Mouse (Mus musculus) urinary bladder, postnatal 36 days (tissue): ENCODE results near the gene Asb8.
A peak's percentile ranks its signal among the peaks of the same experiment; 100 is the strongest.

ENCODE experiments used
- DNase-seq, 2 experiments: peaks; one replicate each; pipeline ENCODE4 v3.0.0; 2022; ENCODE audit warnings: low spot score in 2 of 2, mixed read lengths in 1 of 2

The Asb8 gene

GRCm38 (mm10) chr15:98116287-98116686 is 49.1 kb downstream of the Asb8 start:
- DNase-seq, result no peak

GRCm38 (mm10) chr15:98115779-98116163 is 49.7 kb downstream of the Asb8 start:
- no peak for DNase-seq

GRCm38 (mm10) chr15:98114852-98115778 is 50.3 kb downstream of the Asb8 start:
- DNase-seq, result no peak

- no peak for DNase-seq
Measured at GRCm38 (mm10) chr15:98114098-98114851, 51.1 kb downstream of the Asb8 start.

GRCm38 (mm10) chr15:98111791-98112190 is 53.6 kb downstream of the Asb8 start:
- no peak for DNase-seq

GRCm38 (mm10) chr15:98108297-98109152 is 56.9 kb downstream of the Asb8 start:
- DNase-seq, result peak; percentile 78 to 86

GRCm38 (mm10) chr15:98107703-98108296 is 57.6 kb downstream of the Asb8 start:
- DNase-seq, result no peak

GRCm38 (mm10) chr15:98107230-98107629 is 58.2 kb downstream of the Asb8 start:
- no peak for DNase-seq

- DNase-seq, result no peak
Measured at GRCm38 (mm10) chr15:98106506-98106905, 58.9 kb downstream of the Asb8 start.

GRCm38 (mm10) chr15:98102401-98102800 is 63.0 kb downstream of the Asb8 start:
- DNase-seq, result no peak

- no peak for DNase-seq
Measured at GRCm38 (mm10) chr15:98098519-98098918, 66.9 kb downstream of the Asb8 start.

GRCm38 (mm10) chr15:98096957-98097356 is 68.5 kb downstream of the Asb8 start:
- DNase-seq, result no peak

- no peak for DNase-seq
Measured at GRCm38 (mm10) chr15:98094905-98095304, 70.5 kb downstream of the Asb8 start.

GRCm38 (mm10) chr15:98093121-98094011 is 72.1 kb downstream of the Asb8 start, which contains the start of gene Senp1:
TSS of gene Senp1 (minus strand) at chr15:98093744.
- DNase-seq, result peak; percentile 84 to 90

GRCm38 (mm10) chr15:98092372-98093120 is 72.9 kb downstream of the Asb8 start, which contains the start of gene Pfkm:
TSS of gene Pfkm (plus strand) at chr15:98092589.
- no peak for DNase-seq

- DNase-seq, result no peak
Measured at GRCm38 (mm10) chr15:98091841-98092240, 73.6 kb downstream of the Asb8 start.

GRCm38 (mm10) chr15:98089421-98090183 is 75.8 kb downstream of the Asb8 start:
- DNase-seq, result no peak

- no peak for DNase-seq
Measured at GRCm38 (mm10) chr15:98088889-98089288, 76.5 kb downstream of the Asb8 start.
